Mouse (Mus musculus): Measurements from ENCODE around the gene Syne3.

The Syne3 gene

GRCm38 (mm10) chr12:105009370-105010212 is at the start of gene Syne3:
Gene Syne3 (minus strand): TSS chr12:105009809.
- no peak for DNase-seq (ENCODE audit: low spot score)

DNA sequence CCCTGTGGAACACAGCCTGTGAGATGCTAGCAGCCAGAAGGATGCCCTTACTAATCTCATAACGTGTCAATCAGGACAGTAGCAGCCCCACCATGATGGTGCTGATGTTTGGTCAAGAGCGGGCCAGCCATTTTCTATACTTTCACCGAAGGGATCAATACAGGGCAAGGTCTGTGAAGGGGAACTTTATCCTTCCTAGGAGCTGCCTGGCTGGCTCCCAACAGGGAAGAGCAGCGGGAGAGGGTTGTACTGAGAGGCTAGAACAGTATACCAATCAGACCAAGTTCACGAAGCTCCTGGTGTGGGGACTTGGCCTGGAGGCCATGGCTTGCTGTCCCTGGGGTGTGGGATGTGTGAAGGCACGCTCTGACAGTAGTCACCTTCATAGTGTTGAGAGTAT is 45.7 kb upstream of the Syne3 start:
- no peak for DNase-seq (ENCODE audit: low spot score)

DNA sequence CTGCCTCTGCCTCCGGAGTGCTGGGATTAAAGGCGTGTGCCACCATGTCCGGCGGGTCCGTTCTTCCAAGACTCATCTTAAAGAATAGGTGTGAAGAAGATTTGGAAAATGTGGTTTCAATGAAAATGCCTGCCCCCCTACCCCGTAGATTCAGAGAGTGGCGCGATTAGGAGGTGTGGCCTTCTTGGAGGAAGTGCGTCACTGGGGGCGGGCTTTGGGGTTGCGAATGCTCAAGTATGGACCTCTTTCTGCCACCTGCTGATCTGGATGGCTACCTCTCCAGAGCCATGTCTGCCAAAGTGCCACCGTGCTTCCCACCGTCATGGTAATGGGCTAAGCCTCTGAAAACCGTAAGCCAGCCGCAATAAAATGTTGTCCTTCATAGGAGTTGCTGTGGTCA is 44.4 kb upstream of the Syne3 start:
- DNase-seq (ENCODE audit: low spot score): no peak

DNA sequence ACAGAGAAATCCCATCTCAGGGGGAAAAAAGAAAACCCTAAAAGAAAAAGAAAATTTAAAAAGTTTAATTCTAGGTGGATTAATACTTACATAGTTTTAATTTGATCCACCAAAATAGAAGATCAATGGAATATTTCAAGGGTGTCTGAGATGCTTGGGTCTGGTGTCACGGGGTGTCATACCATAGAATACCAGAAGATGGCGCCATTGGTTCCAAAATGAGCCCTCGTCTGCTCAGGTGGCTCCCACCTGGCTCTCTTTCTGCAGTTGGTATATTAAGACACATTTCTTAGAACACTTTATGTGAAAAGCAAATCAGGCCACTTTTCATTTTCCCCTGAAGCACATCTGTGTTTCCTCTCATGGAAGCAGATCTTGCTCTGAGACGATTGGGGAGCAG is 41.3 kb upstream of the Syne3 start:
- no peak for DNase-seq (ENCODE audit: low spot score)

- DNase-seq (ENCODE audit: low spot score): no peak
These were observed 40.2 kb upstream of the Syne3 start for GRCm38 (mm10) chr12:105049813-105050212.

GRCm38 (mm10) chr12:105048301-105048863 is 38.8 kb upstream of the Syne3 start:
- no peak for DNase-seq (ENCODE audit: low spot score)

DNA sequence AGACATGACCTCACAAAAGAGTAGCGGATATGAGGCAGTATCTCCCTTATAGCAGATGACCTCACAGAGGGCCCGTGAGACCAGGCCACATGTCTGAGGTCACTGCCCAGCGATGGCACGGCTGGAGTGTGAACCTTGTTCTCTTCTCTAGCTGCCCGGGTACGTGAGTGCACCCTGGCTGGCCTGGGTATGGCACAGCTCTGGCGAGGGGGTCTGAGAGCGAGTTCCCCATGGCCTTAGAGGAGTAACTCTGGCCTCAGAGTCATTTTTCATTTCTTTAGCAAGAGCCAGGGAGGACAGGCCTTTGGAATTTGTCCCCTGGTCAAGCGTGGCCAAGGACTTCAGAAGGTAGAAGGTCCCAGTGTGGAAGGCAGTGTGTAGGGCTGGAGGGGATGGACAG is 35.2 kb upstream of the Syne3 start:
- no peak for DNase-seq (ENCODE audit: low spot score)

DNA sequence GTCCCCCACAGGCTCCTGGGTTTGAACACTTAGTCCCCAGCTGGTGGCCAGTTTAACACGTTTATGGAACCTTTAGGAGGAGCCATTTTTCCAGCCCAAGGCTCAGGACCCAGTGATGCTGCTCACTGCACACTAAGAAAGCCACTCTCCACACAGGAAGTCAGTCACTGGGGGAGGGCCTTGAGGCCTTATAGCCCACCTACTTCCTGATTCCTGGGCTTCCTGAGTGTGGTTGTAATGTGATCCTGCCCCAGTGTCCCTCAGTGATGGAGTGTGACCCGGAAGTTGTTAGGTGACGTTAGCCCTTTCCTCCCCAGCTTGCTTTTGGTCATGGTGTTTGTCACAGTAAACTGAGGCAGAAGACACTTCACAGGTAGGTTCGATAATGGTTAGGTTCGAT is 33.5 kb upstream of the Syne3 start:
- no peak for DNase-seq (ENCODE audit: low spot score)

DNA sequence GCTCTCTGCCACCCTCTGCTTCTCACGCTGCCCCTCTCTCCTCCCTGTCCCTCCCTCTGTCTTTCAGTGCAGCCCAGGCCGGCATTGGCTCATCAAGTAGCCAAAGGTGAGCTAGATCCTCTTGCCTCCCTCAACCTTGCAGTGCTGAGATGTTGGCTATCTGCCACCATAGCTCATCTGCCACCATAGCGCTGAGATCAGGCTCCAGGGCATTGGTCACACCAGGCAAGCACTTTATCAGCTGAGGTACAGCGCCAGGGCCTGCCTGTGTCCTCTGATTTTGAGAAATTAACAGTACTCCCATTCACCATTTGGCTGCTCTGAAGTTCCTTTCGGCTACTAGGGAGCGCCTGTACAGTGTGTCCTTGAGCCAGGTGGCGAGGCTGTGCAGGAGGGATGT is 31.3 kb upstream of the Syne3 start:
- no peak for DNase-seq (ENCODE audit: low spot score)

DNA sequence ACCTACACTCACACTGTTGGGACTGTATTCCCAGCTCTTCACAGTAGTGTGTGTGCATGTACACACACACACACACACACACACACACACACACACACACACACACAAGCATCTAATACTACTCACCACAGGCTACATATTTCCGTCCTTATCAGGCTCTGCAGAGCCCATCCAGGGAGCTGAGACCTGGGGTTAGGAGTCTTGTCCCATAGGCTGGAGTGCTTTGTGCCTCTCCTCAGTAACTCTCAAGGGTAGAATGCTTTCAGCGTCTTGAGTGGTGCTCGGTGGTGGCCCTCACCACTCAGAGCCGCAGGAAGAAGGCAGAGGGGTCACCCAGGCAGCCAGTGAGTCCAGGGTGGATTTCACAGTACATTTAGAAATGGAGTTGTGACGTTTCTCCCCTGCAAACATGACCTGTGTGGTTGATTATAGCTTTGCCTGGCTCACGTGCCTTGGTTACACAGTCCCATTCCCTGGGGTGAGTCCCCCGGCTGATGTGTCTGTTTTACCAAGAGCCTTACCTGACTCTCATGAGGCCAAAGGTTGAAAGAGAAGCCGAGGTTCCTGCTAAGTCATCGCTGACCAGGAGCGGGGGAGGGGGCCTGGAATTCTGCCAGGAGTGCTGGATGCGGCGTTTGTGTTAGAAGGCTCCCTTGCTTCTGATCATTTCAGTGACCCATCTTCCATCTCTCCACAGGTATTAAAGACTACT is 30.1 kb upstream of the Syne3 start:
- DNase-seq (ENCODE audit: low spot score): no peak

- peak; percentile 85 for DNase-seq (ENCODE audit: low spot score)
These were observed 29.3 kb upstream of the Syne3 start for GRCm38 (mm10) chr12:105038918-105039317.

GRCm38 (mm10) chr12:105038211-105038610 is 28.6 kb upstream of the Syne3 start:
- DNase-seq (ENCODE audit: low spot score): no peak

DNA sequence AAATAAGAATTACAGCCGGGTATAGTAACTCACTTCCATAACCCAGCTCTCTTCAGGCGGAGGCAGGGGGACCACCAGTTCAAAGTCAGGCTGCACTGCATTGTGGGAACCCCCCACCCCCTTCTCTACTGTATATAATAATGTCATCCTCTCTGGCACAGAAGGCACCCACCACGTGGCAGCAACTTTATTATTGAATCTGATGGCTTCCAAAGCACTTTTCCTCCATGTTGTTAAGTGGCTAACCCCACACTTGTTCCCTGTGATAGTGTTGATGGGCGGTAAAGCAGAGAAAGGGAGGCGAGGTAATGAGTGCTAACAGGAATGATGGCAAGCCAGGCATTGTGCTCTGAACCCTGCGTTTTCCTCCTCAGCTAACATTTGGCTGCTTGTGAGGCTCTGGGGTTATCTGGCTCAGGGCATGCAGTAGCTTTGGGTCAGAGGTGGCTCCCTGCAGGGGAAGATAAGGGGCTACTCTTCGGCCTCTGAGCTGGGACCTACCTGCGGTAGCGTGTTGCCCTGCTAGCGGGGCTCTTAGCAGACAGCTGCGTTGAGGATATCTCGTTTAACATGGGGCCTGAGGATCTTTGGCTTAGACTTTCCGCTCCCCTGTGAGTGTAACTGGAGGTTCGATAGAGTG is 24.6 kb upstream of the Syne3 start:
- DNase-seq (ENCODE audit: low spot score): peak; percentile 83

GRCm38 (mm10) chr12:105032832-105033775 is 23.5 kb upstream of the Syne3 start:
- no peak for DNase-seq (ENCODE audit: low spot score)

DNA sequence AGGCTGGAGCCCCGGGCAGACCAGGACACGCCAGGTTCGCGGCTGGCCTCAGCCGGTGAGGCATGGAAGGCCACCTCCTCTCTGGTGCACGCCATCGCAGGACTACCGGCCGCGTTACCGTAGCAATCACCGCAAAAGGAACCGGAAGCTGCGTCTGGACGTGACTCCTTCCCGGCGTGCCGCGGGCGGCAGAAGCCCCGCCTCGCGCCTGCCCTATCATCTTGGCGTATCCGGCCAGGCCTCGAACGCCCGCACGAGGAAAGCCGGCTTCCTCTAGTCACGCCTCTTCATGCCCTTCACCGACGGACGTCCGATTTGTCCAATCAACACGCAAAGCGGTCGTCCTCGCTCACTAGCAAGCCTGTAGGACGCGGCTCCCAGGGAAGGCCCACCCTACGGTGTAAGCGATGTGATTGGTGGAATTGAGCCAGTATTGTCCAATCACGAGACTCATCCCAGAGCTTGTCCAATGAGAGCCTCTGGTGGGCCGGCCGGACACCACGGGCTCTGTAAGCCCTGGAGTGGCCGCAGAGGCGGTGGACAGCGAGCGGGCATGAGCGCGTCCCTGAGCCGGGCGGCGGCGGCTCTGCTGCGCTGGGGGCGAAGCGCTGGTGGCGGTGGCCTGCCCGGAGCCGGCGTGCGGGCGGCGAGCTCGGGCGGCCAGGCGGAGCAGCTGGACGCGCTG is 22.7 kb upstream of the Syne3 start, which contains the start of gene Glrx5:
TSS of gene Glrx5 (plus strand) at position 542 of the 685 bp plus-strand sequence.
- peak; percentile 99 for DNase-seq (ENCODE audit: low spot score)

DNA sequence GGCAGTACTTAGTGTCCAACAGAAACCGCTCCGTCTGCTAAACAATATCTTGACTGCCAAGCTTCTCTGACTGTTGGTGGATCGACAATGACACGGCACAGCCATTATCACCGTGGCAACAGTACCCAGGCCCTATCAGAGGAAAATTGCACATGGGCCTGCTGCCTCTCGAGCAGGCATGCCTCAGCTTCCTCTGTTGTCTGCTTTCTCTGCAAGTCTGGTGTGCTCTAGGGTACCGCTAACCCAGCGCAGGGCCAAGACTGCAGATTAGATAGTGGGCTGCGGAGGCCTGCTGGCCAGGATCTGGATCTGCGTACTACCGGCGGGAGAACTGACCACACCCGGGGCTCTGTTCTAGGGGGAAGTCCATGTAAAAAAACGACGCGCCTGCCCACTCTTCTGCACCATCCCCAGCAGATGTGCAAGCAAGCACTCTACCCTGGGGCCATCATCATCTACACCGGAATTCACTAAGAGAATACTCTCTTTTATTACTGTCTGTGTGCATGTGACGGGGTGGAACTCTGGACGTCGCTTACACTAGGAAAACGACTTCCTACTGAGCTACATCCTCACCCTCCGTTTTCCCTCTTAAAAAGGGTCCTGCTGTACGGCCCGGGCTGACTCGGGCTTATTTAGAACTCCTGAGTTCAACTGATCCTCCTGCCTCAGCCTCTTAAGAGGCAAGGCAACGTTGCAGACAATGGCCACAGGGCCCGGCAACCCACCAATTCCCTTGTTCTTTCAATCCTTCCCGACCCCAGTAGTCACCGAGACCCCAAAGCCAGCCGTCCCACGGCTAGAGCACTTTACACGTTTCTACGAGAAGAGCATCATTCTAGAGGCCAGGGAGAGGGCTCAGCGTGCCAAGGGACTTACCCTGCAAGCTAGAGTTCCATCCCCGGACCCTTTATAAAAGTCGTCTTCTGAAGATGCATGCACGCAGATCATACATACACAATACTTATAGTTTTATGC is 21.8 kb upstream of the Syne3 start:
- no peak for DNase-seq (ENCODE audit: low spot score)

DNA sequence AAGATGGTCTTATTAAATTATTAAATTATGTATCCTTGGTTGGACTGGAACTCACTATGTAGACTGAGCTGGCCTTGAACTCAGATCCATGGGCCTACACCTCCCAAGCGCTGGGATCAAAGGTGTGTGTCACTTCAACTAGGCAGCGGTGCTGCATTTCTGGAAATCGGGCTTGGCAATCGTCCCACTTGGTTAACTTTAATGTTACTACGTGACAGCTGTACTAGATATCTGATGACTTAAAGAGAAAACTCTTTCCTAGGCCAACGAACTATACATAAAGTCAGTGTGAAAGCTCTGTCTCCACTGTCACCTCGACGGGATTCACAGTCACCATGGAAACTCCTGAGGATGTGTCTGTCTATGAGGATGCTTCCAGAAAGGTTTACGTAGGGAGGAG is 20.3 kb upstream of the Syne3 start:
- no peak for DNase-seq (ENCODE audit: low spot score)

DNA sequence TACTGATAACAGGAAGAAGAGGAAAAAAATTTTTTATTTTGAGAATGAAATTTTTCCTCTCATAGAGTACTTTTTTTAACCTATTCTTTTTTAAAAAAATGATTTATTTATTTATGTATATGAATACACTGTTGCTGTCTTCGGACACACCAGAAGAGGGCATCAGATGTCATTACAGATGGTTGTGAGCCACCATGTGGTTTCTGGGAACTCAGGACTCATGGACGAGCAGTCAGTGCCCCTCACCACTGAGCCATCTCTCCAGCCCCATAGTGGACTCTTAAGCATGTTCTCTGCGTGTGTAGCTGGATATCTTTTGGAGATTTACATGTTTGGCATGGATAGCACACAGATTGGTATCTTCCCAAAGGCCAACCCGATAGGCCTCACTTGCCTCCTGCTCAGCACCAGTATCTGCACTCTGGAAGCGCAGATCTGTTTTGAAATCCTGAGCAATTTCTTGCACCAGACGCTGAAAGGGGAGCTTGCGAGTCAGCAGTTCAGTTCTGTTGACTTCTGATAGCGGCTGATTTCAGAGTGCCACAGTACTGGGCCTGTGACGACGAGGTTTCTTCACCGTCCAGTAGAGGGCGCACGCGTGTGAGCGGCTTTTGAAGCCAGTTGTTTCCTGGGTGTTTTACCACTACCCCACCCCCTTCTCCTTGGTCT is 17.8 kb upstream of the Syne3 start:
- peak; percentile 99 for DNase-seq (ENCODE audit: low spot score)
